Mouse (Mus musculus): ENCODE results near the gene Cyb5r1. TPM values are rescaled to one million over a fixed set of nuclear protein-coding genes. Genes with fewer than 3 reads are reported as not detected.

The Cyb5r1 gene
- 10 to 100 TPM; 74.8 to 77.0 TPM for total RNA-seq (2023)

DNA sequence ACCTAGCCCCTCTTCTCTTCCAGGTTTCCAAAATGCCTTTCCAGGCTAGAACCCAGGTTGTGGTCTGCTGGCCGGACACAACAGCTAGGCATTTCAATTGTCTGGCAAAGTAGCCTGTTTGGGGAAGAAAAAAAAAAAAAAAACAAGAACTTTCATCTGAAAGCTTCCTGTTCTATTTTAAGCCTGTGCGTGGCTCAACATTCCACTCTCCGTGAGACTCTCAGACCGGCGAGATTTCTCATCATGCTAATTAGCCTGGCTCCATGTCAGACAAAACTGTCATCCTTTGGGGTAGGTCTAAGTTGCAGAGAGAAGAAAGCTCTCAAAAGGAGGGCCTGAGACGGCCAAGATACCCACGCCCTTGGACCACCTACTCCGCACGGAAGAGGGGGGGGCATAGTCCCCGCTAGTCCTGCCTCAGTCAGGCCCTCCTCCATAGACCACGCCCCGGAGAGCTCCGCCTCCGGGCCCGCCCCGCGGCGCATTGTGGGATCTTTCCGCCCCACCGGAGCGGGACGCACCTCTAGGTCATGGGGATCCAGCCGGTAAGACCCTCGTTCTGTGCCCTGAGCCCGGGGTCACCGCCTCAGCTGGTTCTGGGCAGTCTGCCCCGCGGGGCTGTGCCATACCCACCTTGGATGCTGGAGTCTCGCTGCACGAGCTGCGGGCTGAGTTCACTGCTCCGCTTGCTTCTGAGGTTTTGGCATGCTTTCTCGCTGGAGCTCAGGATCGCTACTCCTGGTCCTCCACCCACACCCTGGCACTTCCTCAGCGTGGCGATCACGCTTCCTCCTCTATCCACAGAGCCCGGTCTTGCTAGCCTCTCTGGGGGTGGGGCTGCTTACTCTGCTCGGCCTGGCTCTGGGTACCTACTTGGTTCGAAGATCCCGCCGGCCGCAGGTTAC is at the start of gene Cyb5r1:
Cyb5r1 (plus strand) TSS at position 51 of the 905 bp plus-strand sequence.

DNA sequence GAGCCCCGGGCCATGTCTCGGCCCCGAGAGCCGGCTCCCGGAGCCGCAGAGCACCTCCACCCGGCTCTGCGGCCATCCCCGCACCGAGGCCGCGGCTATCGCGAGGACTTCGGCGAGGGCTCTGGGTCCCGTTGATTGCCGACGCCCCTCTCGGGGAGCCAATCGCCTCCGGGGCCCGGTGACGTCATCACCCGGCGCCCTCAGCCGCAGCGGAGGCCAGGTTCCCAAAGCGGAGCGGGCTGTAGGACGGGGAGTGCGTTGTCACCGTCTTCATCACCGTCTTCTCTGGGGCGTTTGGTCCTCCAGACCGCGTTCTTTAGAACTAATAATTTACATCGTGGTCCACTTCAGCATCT is 43.5 kb upstream of the Cyb5r1 start, which contains the start of gene Tmem183a:
Tmem183a (minus strand) TSS at position 123 of the 356 bp plus-strand sequence.

DNA sequence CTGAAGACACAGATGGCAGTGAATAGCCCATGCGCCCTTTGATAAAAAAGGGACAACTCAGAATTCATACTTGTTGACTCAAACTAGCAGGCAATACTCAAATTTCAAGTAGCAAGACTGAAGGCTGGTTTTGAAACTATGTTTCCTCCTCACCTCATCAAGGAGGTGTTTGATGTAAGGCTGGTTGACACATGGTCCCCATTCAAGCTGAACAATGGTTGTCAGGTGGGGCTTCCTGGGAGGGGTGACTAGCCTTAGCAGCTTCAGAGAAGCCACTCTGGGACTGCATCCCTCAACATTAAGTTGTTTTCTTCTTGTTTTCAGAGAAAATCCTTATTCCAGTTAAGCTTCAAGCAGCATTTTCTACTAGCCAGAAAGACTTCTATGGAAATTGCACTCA is 19.7 kb upstream of the Cyb5r1 start, which contains the start of gene 4933406M09Rik:
4933406M09Rik (plus strand) TSS at position 275 of the 400 bp plus-strand sequence.

GRCm38 (mm10) chr1:134415168-134415831 is 9.9 kb downstream of the Cyb5r1 start, which contains the start of gene Adipor1:
Adipor1 (plus strand) TSS chr1:134415378.

GRCm38 (mm10) chr1:134454904-134455824 is 49.8 kb downstream of the Cyb5r1 start, which contains the start of gene Klhl12:
Klhl12 (plus strand) TSS chr1:134455531.

Other genes with a start within 250 kb of the Cyb5r1 start
- gene Chil1, start 223.4 kb upstream of the Cyb5r1 start, total RNA-seq (2023): 10 to 100 TPM; 14.3 to 24.9 TPM
- gene Mybph, start 212.1 kb upstream of the Cyb5r1 start, total RNA-seq (2023): not detected
- gene Adora1, start 170.1 kb upstream of the Cyb5r1 start, total RNA-seq (2023): not detected
- not detected for gene Myog, start 115.6 kb upstream of the Cyb5r1 start, total RNA-seq (2023)
- gene Ppfia4, start 72.6 kb upstream of the Cyb5r1 start, total RNA-seq (2023): 10 to 100 TPM; 40.0 to 40.1 TPM
- gene Tmem183a, start 43.6 kb upstream of the Cyb5r1 start, total RNA-seq (2023): 10 to 100 TPM; 47.6 to 58.3 TPM
- not detected for gene 4933406M09Rik, start 19.6 kb upstream of the Cyb5r1 start, total RNA-seq (2023)
- 100 to 1,000 TPM; 213 to 224 TPM for gene Adipor1, start 9.8 kb downstream of the Cyb5r1 start, total RNA-seq (2023)
- gene Klhl12, start 50.0 kb downstream of the Cyb5r1 start, total RNA-seq (2023): 10 to 100 TPM; 13.2 to 14.6 TPM
- 10 to 100 TPM; 15.8 to 16.2 TPM for gene Rabif, start 89.1 kb downstream of the Cyb5r1 start, total RNA-seq (2023)
- not detected for gene Mgat4e, start 144.1 kb downstream of the Cyb5r1 start, total RNA-seq (2023)
- gene Kdm5b, start 154.6 kb downstream of the Cyb5r1 start, total RNA-seq (2023): 10 to 100 TPM; 32.4 to 34.0 TPM
- gene Syt2, start 241.1 kb downstream of the Cyb5r1 start, total RNA-seq (2023): not detected